Mouse (Mus musculus): ENCODE measurements around the gene Olfr392.

Gene Olfr392

GRCm38 (mm10) chr11:73816949-73817348 is at the start of gene Olfr392:
Gene Olfr392, minus strand, starts transcription at chr11:73817049.
- DNase-seq, result no peak

GRCm38 (mm10) chr11:73851354-73851753 is 34.5 kb upstream of the Olfr392 start, which contains the start of gene Olfr393:
Gene Olfr393, minus strand, starts transcription at chr11:73851454.
- DNase-seq, result no peak

GRCm38 (mm10) chr11:73802952-73803351 is 13.9 kb downstream of the Olfr392 start, which contains the start of gene Olfr391-ps:
Gene Olfr391-ps, minus strand, starts transcription at chr11:73803052.
- no peak for DNase-seq

- no peak for DNase-seq
These were observed 34.2 kb downstream of the Olfr392 start, which contains the start of gene Olfr390 for GRCm38 (mm10) chr11:73782664-73783063. Gene Olfr390, plus strand, starts transcription at chr11:73782964.

- DNase-seq, result no peak
These were observed 36.2 kb downstream of the Olfr392 start, which contains the start of gene Olfr389 for GRCm38 (mm10) chr11:73780613-73781012. Gene Olfr389, minus strand, starts transcription at chr11:73780713.

Measured in right cerebral cortex, postnatal 4 days (tissue).